Mouse (Mus musculus): ENCODE measurements around the gene Pdgfc. TPM values are rescaled to one million over a fixed set of nuclear protein-coding genes. Genes with fewer than 3 reads are reported as not detected.

Gene Pdgfc
- 35.0 TPM for polyA plus RNA-seq (2014; fragmentation: Illumina TruSeq; extraction: RNeasy Lipid Tissue Mini Kit (QIAGEN cat#74804); ENCODE audit: low read depth, low replicate concordance)

GRCm38 (mm10) chr3:81036151-81036553, at the start of gene Pdgfc:
Gene Pdgfc (plus strand): TSS chr3:81036416.

Other genes starting within 250 kb of the Pdgfc start
- 0.16 TPM for gene Gria2, start 233.6 kb upstream of the Pdgfc start, polyA plus RNA-seq (2014; fragmentation: Illumina TruSeq; extraction: RNeasy Lipid Tissue Mini Kit (QIAGEN cat#74804); ENCODE audit: low read depth, low replicate concordance)
- 0.73 TPM for gene Glrb, start 122.8 kb upstream of the Pdgfc start, polyA plus RNA-seq (2014; fragmentation: Illumina TruSeq; extraction: RNeasy Lipid Tissue Mini Kit (QIAGEN cat#74804); ENCODE audit: low read depth, low replicate concordance)